Mouse (Mus musculus) midbrain, embryonic 12.5 days (tissue): ENCODE measurements at regions not wholly inside any gene's neighbourhood (a gene's known extent, or its start where the extent isn't known, plus 50 kb on each side); places are given as distances from the start of the nearest gene placed in this dataset.
"Not testable (repeated sequence)": the region's sequence is repeated elsewhere in the genome, so short reads cannot be mapped to it uniquely, and the experiment has no call there.

Source experiments
- ATAC-seq: fragments of 200-750 bp; cut with Nextera tagmentation; 2 replicates; pipeline ENCODE4 v1.8.0; 2017; ENCODE audit warnings: low read depth, moderate TSS enrichment, moderate library complexity; ENCODE audit not compliant: low FRiP score
- H3K27ac ChIP-seq: fragments of 300-500 bp; sonication (generic); replicated peaks from 2 replicates; pipeline ENCODE4 v1.5.1; 2016; ENCODE audit warnings: mild to moderate bottlenecking
- H3K27me3 ChIP-seq: fragments of 300-500 bp; sonication (generic); 2 replicates; pipeline ENCODE4 v1.6.1; 2016; ENCODE audit warnings: mild to moderate bottlenecking
- H3K36me3 ChIP-seq: fragments of 300-500 bp; sonication (generic); 2 replicates; pipeline ENCODE4 v1.6.1; 2016
- H3K4me1 ChIP-seq: fragments of 300-500 bp; sonication (generic); 2 replicates; pipeline ENCODE4 v1.6.1; 2016
- H3K4me2 ChIP-seq: fragments of 300-500 bp; sonication (generic); replicated peaks from 2 replicates; pipeline ENCODE4 v1.6.1; 2016; ENCODE audit warnings: mild to moderate bottlenecking, moderate library complexity
- H3K4me3 ChIP-seq: fragments of 300-500 bp; sonication (generic); 2 replicates; pipeline ENCODE4 v1.5.1; 2016; ENCODE audit warnings: mild to moderate bottlenecking
- H3K9ac ChIP-seq: fragments of 300-500 bp; sonication (generic); replicated peaks from 2 replicates; pipeline ENCODE4 v1.6.1; 2016; ENCODE audit warnings: mild to moderate bottlenecking, moderate library complexity
- H3K9me3 ChIP-seq: fragments of 300-500 bp; sonication (generic); 2 replicates; pipeline ENCODE4 v1.6.1; 2016; ENCODE audit warnings: mild to moderate bottlenecking
- WGBS: fragments of 180-500 bp; shearing (Covaris S2); methylation state at CpG from one replicate; pipeline ENCODE4 v1.1.7; 2016; 5-methylcytosine and 5-hydroxymethylcytosine counted together

- no peak overlapping the region for H3K27ac ChIP-seq
- H3K9me3 ChIP-seq: no peaks in the 10 kb centered on the region
- H3K27me3 ChIP-seq: no peaks in the 10 kb centered on the region
- ATAC-seq: no peak
- 68% methylated on average over 1 of the region's 1 CpGs for WGBS
- no peaks in the 10 kb centered on the region for H3K4me1 ChIP-seq
- no peaks in the 10 kb centered on the region for H3K36me3 ChIP-seq
- no peak overlapping the region for H3K4me3 ChIP-seq
- no peak overlapping the region for H3K9ac ChIP-seq
- no peak overlapping the region for H3K4me2 ChIP-seq
These were observed 122.0 kb upstream of the Mettl15 start for GRCm38 (mm10) chr2:109402556-109402955.

- H3K4me2 ChIP-seq: no peak overlapping the region
- no peaks in the 10 kb centered on the region for H3K9me3 ChIP-seq
- 81% methylated on average over 3 of the region's 3 CpGs for WGBS
- no peaks in the 10 kb centered on the region for H3K27me3 ChIP-seq
- no peaks in the 10 kb centered on the region for H3K36me3 ChIP-seq
- H3K4me3 ChIP-seq: no peak overlapping the region
- H3K4me1 ChIP-seq: no peaks in the 10 kb centered on the region
- H3K27ac ChIP-seq: no peak overlapping the region
- no peak for ATAC-seq
- no peak overlapping the region for H3K9ac ChIP-seq
These were observed 123.7 kb upstream of the Mettl15 start for GRCm38 (mm10) chr2:109404262-109404661.

- Histone ChIP-seq H3K27ac (no peak overlapping the region), H3K4me1 (no peaks in the 10 kb centered on the region), H3K4me3 (no peak overlapping the region), H3K27me3 (no peaks in the 10 kb centered on the region), H3K36me3 (no peaks in the 10 kb centered on the region), H3K4me2 (no peak overlapping the region), H3K9me3 (no peaks in the 10 kb centered on the region), H3K9ac (no peak overlapping the region)
- no peak for ATAC-seq
- WGBS: 87% methylated on average over 7 of the region's 7 CpGs
These were observed 126.1 kb upstream of the Mettl15 start for GRCm38 (mm10) chr2:109406591-109407079.

GRCm38 (mm10) chr2:109420098-109420497 is 139.6 kb upstream of the Mettl15 start:
- no peak overlapping the region for H3K27ac ChIP-seq
- H3K27me3 ChIP-seq: no peaks in the 10 kb centered on the region
- ATAC-seq: no peak
- H3K4me3 ChIP-seq: no peak overlapping the region
- H3K9ac ChIP-seq: no peak overlapping the region
- no peak overlapping the region for H3K4me2 ChIP-seq
- H3K4me1 ChIP-seq: no peaks in the 10 kb centered on the region
- H3K36me3 ChIP-seq: no peaks in the 10 kb centered on the region
- no peaks in the 10 kb centered on the region for H3K9me3 ChIP-seq

DNA sequence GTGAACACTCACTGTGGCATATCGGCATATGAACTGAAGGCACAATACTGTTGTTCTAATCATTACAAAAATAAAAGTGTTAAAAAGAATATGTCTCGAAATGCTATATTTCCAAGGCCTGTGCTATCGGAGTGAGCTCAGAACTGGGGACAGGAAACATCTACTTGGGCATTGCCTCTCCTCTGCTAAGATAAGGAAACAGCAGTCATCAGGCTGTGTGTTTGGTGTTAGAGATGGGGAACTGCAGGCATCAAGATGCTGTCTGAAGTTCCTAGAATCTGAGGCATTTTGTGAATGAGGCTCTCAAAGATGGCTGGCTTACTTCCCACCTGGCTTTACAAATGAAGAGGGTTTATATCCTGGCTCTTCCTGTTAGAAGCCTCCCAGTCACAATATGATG is 150.6 kb upstream of the Mettl15 start:
- H3K4me3 ChIP-seq: no peak overlapping the region
- no peak overlapping the region for H3K4me2 ChIP-seq
- H3K36me3 ChIP-seq: no peaks in the 10 kb centered on the region
- no peaks in the 10 kb centered on the region for H3K4me1 ChIP-seq
- H3K9ac ChIP-seq: no peak overlapping the region
- H3K9me3 ChIP-seq: no peaks in the 10 kb centered on the region
- ATAC-seq: no peak
- WGBS: 93% methylated on average over 3 of the region's 3 CpGs
- H3K27me3 ChIP-seq: no peaks in the 10 kb centered on the region
- H3K27ac ChIP-seq: no peak overlapping the region

DNA sequence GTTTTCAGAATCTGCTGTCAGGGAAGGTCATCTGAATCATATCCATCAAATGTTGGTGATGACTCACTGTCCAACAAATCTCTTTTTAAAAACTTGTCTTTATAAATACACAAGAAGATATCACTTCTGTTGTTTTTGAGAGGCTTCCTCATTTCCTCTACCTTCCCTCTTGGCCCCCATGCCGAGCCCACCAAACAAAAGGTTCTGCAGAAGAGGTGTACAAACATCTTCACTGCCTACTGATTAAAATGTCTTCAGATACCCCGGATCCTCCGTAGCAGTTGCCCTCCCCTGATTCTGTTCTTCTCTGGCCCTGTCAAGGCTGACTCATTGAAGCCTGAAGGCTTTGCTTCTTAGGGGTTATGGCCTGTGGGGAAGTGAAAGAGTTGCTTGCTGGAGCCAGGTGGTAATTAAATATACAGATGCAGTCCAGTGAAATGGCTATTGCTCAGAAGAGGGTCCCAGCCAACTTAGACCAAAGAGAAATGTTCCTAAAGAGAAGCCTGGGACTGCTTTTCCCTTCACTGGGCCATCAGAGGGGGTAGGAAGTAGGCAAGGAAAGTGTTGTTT is 162.1 kb upstream of the Mettl15 start:
- H3K9ac ChIP-seq: no peak overlapping the region
- ATAC-seq: no peak
- H3K4me2 ChIP-seq: no peak overlapping the region
- no peak overlapping the region for H3K4me3 ChIP-seq
- H3K4me1 ChIP-seq: no peaks in the 10 kb centered on the region
- H3K36me3 ChIP-seq: no peaks in the 10 kb centered on the region
- H3K9me3 ChIP-seq: no peaks in the 10 kb centered on the region
- no peak overlapping the region for H3K27ac ChIP-seq
- WGBS: 54% methylated on average over 3 of the region's 3 CpGs
- H3K27me3 ChIP-seq: no peaks in the 10 kb centered on the region

DNA sequence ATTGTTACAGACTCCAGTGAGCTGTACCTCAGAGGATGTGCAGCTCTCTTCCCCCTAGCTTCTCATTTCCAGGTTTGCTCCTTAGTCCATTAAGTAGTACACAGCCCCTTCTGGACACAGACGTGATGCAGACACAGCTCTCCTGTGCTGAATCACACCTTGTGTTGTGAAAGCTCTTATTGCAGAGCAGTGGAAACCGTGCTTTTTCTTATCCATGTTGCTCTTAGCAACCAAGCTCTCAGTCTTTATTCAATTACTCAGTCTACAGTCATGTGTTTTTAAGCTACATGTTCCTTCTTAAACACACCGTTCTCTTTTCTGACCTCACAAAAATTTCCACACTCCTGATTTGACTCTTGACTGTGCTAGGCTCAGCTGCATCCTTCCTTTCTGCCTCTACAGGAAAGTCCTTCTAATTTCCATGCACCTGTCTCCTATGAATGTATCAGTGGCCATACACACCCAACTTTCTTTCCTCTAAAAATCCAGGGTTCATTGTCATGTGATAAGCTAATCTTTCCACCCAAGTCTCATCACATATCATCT is 163.0 kb upstream of the Mettl15 start:
- WGBS: 74% methylated on average over 3 of the region's 3 CpGs
- H3K9me3 ChIP-seq: no peaks in the 10 kb centered on the region

GRCm38 (mm10) chr2:109462246-109462645 is 181.7 kb upstream of the Mettl15 start:
- ATAC-seq, H3K9ac ChIP-seq: not testable (repeated sequence)
- 90% methylated on average over 1 of the region's 1 CpGs for WGBS

More for the DNA sequence above, 163.0 kb upstream of the Mettl15 start:
- Histone ChIP-seq H3K27me3 (no peaks in the 10 kb centered on the region), H3K36me3 (no peaks in the 10 kb centered on the region), H3K4me2 (no peak overlapping the region), H3K27ac (no peak overlapping the region), H3K4me3 (no peak overlapping the region), H3K4me1 (no peaks in the 10 kb centered on the region), H3K9ac (no peak overlapping the region)
- no peak for ATAC-seq

DNA sequence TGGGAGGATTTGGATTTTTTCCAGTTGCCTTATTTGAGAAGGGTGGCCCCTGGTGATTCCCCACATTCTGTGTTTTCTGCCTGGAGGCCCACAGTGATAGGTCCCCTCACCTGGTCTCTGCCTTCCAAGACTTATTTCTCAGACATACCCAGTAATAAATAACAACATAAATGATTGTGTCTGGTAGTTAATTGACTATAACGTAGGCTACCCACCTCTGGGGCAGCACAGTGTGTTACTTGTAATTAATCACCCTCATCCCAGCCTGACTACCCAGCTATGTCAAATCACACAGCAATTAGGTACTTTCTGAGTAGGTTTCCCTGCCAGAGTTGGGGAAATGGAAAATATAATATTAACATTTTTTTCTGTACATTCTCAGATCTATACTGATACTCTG is 190.2 kb upstream of the Bdnf start:
- no peaks in the 10 kb centered on the region for H3K4me1 ChIP-seq
- ATAC-seq: no peak

More at GRCm38 (mm10) chr2:109462246-109462645, 181.7 kb upstream of the Mettl15 start:
- H3K4me3 ChIP-seq, H3K27ac ChIP-seq, H3K27me3 ChIP-seq, H3K9me3 ChIP-seq, H3K36me3 ChIP-seq, H3K4me2 ChIP-seq, H3K4me1 ChIP-seq: not testable (repeated sequence)

DNA sequence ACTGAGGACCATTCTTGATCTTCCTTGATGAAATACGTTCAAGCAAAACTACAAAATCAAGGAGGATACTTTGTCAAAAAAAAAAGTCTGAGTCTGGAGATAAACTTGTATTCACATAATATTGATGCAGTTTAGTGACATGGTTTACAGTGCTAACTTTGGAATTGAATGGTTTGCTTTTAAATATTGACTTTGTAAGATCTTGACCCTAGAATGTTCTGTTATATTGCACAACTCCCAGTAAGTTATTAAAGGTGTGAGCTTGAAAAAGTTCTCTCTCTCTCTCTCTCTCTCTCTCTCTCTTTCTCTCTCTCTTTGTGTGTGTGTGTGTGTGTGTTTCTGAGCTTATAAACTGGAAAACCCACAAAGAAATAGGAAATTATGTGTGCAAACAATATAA is 186.9 kb upstream of the Bdnf start:
- WGBS: 87% methylated on average over 1 of the region's 1 CpGs
- no peak for ATAC-seq
- Histone ChIP-seq H3K9ac (no peak overlapping the region), H3K4me2 (no peak overlapping the region), H3K4me3 (no peak overlapping the region), H3K27ac (no peak overlapping the region), H3K27me3 (no peaks in the 10 kb centered on the region), H3K9me3 (no peaks in the 10 kb centered on the region), H3K4me1 (no peaks in the 10 kb centered on the region), H3K36me3 (no peaks in the 10 kb centered on the region)

More for the DNA sequence above, 190.2 kb upstream of the Bdnf start:
- no peaks in the 10 kb centered on the region for H3K27me3 ChIP-seq
- WGBS: 77% methylated on average over 1 of the region's 1 CpGs
- no peaks in the 10 kb centered on the region for H3K9me3 ChIP-seq
- no peaks in the 10 kb centered on the region for H3K36me3 ChIP-seq
- H3K27ac ChIP-seq: no peak overlapping the region
- no peak overlapping the region for H3K4me2 ChIP-seq
- no peak overlapping the region for H3K4me3 ChIP-seq
- no peak overlapping the region for H3K9ac ChIP-seq

DNA sequence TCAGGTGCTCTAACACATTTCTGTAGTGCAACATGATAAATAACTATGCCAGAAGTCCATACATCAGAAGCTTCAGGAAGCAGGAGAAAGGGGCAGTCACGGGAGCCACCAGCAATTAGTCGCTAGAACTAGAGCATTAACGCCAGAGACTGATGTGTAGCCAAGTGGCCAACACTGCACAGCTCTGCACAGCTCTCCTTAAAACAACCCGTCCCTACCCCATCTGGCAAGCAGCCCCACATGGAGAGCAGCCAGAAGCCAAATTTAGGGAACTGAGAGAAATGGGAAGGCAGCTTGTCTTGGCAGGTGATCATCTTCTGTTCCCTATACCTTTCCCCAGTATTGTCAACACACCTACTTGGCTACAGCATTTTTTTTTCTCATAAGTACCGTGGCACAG is 172.3 kb upstream of the Bdnf start:
- Histone ChIP-seq H3K9me3 (no peaks in the 10 kb centered on the region), H3K9ac (no peak overlapping the region), H3K4me1 (no peaks in the 10 kb centered on the region), H3K4me3 (no peak overlapping the region), H3K36me3 (no peaks in the 10 kb centered on the region), H3K27me3 (no peaks in the 10 kb centered on the region), H3K27ac (no peak overlapping the region), H3K4me2 (no peak overlapping the region)
- 82% methylated on average over 5 of the region's 5 CpGs for WGBS
- ATAC-seq: no peak

DNA sequence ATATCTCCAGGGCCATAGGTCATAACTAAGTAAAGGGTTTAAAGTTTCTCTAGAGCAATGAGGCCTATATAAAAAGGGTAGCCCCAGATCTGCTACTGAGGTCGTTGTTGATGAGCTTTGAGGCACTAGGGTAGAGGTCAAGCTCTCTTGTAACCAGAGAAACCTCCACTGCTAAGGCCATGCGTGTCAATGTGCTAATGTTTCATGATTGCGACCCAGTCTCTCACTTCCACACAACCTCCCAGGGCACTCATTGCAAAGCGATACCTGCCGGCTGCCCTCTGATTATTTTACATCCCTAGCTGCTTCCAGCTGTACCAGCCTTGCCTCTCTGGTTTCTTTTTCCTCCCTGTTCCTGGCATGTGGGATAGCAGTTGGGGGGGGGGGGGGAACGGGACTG is 169.6 kb upstream of the Bdnf start:
- H3K9me3 ChIP-seq: no peaks in the 10 kb centered on the region
- H3K9ac ChIP-seq: no peak overlapping the region
- no peak overlapping the region for H3K4me3 ChIP-seq
- no peaks in the 10 kb centered on the region for H3K27me3 ChIP-seq
- H3K4me1 ChIP-seq: no peaks in the 10 kb centered on the region
- no peak overlapping the region for H3K4me2 ChIP-seq
- no peak for ATAC-seq
- 68% methylated on average over 6 of the region's 6 CpGs for WGBS
- H3K27ac ChIP-seq: no peak overlapping the region
- no peaks in the 10 kb centered on the region for H3K36me3 ChIP-seq
